Mouse (Mus musculus) mature B cell (primary cell): ENCODE measurements at regions not wholly inside any gene's neighbourhood (a gene's known extent, or its start where the extent isn't known, plus 50 kb on each side); places are given as distances from the start of the nearest gene placed in this dataset.

ENCODE experiments used
- in situ Hi-C: fragments of 300-500 bp; cut with MboI; formaldehyde crosslinking; loops from 2 replicates; pipeline ENCODE4 v1.14.3; 2019

- in situ Hi-C loops = no loop called here
Observed at GRCm38 (mm10) chr7:82047456-82047855, 55.4 kb upstream of the Bnc1 start.

DNA sequence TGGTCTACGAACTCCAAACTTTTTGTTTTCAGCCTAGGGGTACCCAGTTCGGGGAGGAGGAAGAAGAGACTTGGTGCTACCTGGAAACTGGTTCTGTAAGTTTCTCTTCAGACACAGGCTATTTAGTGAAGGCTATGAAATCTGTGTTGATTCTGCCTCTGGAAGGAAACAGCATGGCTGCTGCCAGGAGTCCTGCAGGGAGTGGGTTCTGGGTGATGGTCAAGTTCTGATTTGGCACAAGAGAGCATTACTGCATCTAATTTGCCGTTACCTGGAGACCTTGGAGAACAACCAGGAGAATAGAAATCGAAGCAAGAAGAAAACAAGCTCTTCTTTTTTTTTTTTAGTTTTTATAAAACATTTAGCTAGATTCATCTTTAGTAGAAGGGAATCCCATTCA lies 61.3 kb upstream of the Bnc1 start:
- in situ Hi-C loops = no loop called here

DNA sequence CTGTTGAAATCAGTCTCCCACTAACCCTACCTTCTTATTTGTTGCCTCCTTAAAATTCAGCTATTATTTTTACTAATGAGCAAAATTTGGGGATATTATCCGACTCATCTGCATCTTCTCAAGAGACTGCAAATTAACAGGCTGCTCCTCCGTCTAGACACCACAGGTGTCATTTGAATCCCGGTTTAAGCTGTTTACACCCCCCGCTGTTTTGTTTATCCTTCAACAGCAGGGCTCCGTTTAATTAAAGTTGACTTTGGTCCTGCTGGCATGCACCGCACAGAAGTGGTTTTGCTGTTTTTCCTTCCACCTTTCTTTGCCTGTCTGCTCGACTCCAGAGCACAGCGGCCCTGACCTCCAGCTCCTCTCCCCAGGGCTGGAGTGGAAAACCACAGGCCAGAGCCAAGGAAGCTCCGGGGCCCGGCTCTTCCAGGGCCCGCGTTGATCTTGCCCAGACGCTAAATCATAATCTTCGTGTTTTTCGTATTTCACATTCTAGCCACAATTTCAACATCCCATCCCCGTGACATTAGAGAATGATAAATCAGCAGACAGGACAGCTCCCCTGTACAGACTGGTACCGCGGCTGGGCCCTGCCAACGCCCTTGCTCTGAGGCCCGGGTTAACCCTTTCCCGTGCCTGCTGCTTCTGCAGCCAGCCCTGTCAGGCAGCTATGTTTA lies 64.6 kb upstream of the Bnc1 start:
- in situ Hi-C loops = no loop called here

GRCm38 (mm10) chr7:82063407-82063806 lies 71.3 kb upstream of the Bnc1 start:
- in situ Hi-C loops = no loop called here

DNA sequence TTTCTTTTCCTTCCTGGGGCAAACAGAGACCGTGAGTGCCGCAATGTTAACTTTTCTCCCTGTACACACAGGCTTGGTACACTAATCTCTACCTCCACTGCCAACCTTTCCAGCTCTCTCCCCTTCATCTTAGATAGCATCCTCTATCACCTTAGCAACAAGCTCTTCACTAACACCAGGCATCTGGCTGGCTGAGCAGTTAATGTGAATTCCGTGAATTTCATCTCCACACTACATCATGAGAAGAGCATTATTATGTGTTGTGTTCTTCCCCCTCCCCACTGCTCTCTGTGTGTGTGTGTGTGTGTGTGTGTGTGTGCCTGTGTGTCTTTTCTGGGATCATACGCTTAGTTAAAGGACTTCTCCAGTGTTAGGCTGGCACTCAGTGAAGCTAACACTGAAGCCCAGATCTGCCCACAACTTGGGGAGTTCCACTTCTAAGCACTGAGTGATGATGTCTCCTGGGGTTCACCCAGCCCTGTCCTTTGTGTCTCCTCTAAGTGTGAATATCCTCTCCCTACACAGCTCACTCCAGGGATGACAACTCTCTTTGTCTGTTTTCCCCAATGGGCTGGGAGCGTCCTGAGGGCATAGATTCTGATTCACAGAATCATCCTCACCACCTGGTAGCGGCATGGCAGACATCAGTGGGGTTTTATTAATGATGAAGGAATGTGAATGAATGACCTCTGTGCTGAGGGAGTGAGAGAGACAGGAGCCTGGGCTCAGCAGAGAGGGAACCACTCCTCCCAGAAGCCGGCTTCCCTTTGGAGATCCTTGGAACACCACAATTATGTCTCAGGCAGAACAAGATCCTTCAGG lies 77.7 kb upstream of the Bnc1 start:
- in situ Hi-C loops = no loop called here

GRCm38 (mm10) chr7:82070946-82071727 lies 79.0 kb upstream of the Bnc1 start:
- in situ Hi-C loops = no loop called here

- in situ Hi-C loops = no loop called here
Observed at GRCm38 (mm10) chr7:82075359-82075758, 83.3 kb upstream of the Bnc1 start.

GRCm38 (mm10) chr7:82081851-82082250 lies 89.8 kb upstream of the Bnc1 start:
- in situ Hi-C loops = no loop called here

DNA sequence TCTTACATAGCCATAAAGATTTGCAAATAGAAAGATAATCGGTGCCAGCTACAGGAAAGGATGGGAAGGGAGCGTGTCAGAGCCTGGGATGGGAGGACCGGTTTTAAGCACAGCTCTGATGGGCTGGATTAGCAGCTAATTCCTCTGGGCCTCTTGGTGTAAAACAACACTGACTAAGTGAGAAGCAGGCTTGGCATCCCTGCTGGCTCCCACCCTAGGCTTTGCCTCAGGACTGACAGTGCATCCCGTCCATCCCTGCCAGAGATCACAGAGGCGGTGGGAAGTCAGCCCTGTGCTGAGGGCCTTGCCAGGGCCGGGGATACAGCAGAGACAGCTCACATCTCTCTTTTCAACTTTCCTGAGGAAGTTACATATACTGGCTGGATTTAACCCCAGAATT lies 90.8 kb upstream of the Sh3gl3 start:
- in situ Hi-C loops = no loop called here

DNA sequence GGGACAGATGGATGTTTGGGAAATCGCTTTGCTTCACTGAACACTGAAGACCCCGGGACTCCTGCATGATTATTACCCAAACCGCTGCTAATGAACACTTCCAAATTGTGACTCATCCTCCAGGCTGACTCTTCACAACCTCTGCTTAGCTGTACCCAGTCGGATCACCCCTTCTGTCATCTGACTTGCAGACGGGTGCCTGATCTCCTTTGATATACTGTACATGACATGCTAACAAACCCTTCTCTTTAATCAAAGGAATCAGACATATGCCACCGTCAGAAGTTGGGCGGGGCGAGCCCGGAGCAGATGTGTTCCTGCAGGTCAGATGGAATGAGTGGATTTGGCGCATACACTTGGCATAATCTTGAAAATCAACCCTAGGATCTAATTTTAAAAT lies 89.2 kb upstream of the Sh3gl3 start:
- in situ Hi-C loops = no loop called here

DNA sequence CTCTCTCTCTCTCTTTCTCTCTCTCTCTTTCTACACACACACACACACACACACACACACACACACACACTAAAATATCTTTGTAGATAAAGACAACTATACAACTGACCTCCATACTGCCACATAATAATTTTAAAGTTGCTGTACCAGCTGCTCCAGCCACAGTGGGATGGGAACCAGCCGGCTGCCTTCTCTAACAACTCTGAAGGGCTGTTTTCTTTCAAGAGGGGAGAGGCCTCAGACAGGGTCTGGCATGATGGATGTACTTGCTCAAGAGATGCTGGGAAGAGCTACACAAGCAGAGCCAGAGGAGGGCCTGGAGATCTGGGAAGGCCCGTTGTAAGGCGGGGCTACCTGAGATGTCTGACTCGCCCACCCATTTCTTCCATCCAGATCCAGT lies 88.4 kb upstream of the Sh3gl3 start:
- in situ Hi-C loops = no loop called here

DNA sequence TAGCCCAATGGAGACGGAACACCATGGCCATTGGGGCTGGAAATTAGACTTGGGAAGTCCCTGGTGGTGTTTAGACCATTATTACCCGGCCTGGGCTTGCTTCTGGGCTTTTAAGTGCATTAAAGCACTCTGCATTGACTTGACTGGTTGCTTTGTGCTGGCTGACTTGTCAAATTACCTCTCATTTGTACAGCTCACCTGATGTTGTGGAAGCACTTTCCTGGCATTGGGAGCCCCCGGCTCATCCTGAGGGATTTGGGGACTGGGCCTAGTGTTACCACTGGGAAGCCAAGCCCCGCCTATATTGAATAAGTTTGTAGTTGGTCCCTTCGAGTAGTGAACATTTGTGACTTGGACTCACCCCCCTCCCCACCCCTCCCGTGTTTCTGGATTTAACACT lies 75.5 kb upstream of the Sh3gl3 start:
- in situ Hi-C loops = no loop called here

DNA sequence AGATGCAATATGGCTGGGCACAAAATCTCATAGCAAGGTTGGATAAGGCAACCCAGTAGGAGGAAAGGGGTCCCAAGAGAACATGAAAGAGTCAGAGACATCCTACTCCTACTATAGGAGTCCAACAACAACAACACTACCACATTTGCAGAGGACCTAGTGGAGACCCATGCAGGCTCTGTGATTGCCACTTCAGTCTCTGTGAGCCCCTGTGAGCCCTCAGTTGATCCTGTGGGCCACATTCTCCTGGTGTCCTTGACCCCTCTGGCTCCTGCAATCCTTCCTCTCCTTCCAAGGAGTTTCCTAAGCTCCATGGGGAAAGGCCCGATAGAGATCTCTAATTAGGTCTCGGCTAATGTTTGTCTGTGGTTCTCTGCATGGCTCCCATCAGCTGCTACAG lies 72.3 kb upstream of the Sh3gl3 start:
- in situ Hi-C loops = loop anchor here (25.0 kb wide), 1 partner anchor 314 kb away; the partner anchor contains the start of gene 3110040N11Rik

GRCm38 (mm10) chr7:82105631-82106030 lies 68.0 kb upstream of the Sh3gl3 start:
- in situ Hi-C loops = loop anchor here (25.0 kb wide), 1 partner anchor 318 kb away; the partner anchor contains the start of gene 3110040N11Rik

DNA sequence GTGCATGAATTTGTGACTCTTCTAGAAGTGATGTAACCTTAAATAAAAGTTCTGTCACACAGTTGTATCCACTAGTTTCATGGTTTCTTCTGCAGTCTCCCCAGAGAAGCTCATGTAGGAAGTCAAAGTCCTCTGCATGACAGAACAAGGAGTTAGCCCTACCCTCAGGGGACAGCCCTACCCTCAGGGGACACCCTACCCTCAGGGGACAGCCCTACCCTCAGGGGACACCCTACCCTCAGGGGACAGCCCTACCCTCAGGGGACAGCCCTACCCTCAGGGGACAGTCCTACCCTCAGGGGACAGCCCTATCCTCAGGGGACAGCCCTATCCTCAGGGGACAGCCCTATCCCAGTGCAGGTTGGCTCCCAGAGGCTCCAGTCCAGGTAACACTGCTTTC lies 64.5 kb upstream of the Sh3gl3 start:
- in situ Hi-C loops = loop anchor here (25.0 kb wide), 1 partner anchor 322 kb away; the partner anchor contains the start of gene 3110040N11Rik

- in situ Hi-C loops = loop anchor here (25.0 kb wide), 1 partner anchor 322 kb away; the partner anchor contains the start of gene 3110040N11Rik
Observed at GRCm38 (mm10) chr7:82109550-82109949, 64.1 kb upstream of the Sh3gl3 start.

- in situ Hi-C loops = loop anchor here (25.0 kb wide), 1 partner anchor 323 kb away; the partner anchor contains the start of gene 3110040N11Rik
Observed at GRCm38 (mm10) chr7:82109977-82110376, 63.7 kb upstream of the Sh3gl3 start.

DNA sequence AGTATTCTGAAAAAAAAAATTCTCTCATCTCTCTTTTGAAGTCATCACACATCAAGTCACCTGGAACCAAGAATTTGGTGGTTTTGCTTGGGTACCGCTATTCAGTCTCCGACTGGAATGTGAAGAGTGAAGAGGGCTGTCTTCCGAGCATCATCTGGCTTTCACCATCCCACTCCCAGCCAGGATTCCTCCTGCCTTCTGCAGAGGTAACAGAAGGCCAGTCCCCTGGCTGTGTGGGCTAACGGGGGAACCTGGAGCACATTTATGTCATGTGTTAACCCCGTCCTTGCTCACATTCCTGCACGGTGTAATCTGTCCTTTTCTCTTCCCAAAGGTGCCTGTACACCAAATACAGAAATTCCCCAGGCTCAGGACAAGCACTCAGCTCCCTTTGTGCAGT lies 61.6 kb upstream of the Sh3gl3 start:
- in situ Hi-C loops = loop anchor here (25.0 kb wide), 1 partner anchor 325 kb away; the partner anchor contains the start of gene 3110040N11Rik

DNA sequence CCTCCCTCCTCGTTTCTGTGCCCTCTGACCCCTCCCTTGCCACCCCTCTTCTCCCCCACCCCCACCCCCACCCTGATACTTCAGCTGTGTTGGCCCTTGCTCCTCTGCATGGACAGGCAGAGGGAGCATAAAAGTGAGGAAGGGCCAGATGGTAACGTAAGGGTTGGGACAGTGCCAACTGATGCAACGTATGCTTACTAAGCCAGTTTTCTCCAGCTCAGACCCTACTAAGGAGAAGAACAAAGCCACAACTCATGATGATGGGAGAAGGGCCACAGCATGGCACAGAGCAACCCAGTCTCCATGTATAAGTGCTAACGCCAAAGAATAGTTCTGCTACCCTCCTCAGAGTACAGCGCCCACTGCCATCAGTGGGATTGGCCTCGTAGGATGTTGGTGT lies 58.0 kb upstream of the Sh3gl3 start:
- in situ Hi-C loops = loop anchor here (25.0 kb wide), 1 partner anchor 328 kb away; the partner anchor contains the start of gene 3110040N11Rik

- in situ Hi-C loops = loop anchor here (25.0 kb wide), 1 partner anchor 332 kb away; the partner anchor contains the start of gene 3110040N11Rik
Observed at GRCm38 (mm10) chr7:82119266-82119665, 54.4 kb upstream of the Sh3gl3 start.

GRCm38 (mm10) chr7:82119866-82120265 lies 53.8 kb upstream of the Sh3gl3 start:
- in situ Hi-C loops = loop anchor here (25.0 kb wide), 1 partner anchor 333 kb away; the partner anchor contains the start of gene 3110040N11Rik

- in situ Hi-C loops = loop anchor here (25.0 kb wide), 1 partner anchor 334 kb away; the partner anchor contains the start of gene 3110040N11Rik
Observed at GRCm38 (mm10) chr7:82121746-82122145, 51.9 kb upstream of the Sh3gl3 start.
